Mouse (Mus musculus): Measurements from ENCODE around the gene Stk11.

The Stk11 gene

GRCm38 (mm10) chr10:80115290-80115943, at the start of gene Stk11:
Gene Stk11, plus strand, starts transcription at chr10:80115803.
- peak; percentile 95 for DNase-seq (ENCODE audit: low spot score)

GRCm38 (mm10) chr10:80069251-80069650, 46.4 kb upstream of the Stk11 start:
- DNase-seq (ENCODE audit: low spot score): no peak

DNA sequence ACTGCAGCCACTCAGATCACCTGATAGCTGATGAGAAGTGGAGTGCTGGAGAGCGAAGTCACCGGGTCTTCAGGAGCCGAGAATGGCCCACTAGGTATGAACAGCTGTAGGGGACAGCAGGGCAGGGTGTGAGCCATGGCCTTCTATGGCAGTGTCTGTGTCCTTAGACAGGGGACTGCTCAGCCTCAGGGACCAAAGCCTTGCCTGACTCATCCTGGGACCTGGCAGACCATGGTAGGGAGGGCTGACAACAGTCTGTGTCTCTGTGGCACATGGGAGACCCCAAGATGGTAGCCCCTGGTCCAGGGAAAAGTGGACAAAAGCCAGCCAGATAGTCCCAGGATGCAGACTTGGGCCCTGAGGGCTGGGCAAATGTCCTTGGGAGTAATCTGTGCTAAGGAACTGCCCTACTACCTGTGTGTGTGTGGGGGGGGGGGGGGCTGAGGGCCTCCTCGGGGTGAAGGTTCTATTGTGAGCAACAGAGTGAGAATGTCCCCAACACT, 45.6 kb upstream of the Stk11 start:
- DNase-seq (ENCODE audit: low spot score): no peak

DNA sequence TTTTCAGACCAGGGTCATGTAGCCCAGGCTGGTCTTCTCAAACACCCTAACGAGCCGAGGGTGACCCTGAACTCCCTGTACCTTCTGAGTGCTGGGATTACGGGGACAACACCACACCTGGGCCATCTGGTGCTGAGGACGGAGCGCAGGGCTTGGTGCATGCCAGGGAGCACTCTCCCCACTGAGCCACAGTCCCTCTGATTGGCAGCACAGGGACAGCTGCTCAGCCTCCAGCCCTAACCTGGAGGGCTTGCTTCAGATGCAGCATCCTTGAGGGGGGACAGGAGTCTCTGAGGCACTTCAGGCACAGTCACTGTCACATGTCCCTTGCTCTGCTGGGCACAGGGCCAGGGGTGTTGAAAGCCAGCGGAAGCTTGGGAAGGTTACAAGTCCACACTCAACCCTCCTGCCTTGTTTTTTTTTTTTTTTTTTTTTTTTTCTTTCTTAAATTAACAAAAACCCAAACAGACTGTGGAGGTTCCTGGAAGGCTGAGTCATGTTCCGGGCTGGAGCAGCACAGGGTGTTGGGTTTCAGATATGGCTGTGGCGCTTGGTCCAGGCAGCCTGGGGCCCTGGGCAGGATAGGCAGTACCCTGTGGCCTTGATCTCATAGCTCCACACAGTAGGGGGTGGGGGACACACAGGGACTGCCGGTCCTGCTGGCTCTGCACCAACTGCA, 44.6 kb upstream of the Stk11 start:
- peak; percentile 40 for DNase-seq (ENCODE audit: low spot score)

GRCm38 (mm10) chr10:80071516-80071900, 44.1 kb upstream of the Stk11 start:
- no peak for DNase-seq (ENCODE audit: low spot score)

DNA sequence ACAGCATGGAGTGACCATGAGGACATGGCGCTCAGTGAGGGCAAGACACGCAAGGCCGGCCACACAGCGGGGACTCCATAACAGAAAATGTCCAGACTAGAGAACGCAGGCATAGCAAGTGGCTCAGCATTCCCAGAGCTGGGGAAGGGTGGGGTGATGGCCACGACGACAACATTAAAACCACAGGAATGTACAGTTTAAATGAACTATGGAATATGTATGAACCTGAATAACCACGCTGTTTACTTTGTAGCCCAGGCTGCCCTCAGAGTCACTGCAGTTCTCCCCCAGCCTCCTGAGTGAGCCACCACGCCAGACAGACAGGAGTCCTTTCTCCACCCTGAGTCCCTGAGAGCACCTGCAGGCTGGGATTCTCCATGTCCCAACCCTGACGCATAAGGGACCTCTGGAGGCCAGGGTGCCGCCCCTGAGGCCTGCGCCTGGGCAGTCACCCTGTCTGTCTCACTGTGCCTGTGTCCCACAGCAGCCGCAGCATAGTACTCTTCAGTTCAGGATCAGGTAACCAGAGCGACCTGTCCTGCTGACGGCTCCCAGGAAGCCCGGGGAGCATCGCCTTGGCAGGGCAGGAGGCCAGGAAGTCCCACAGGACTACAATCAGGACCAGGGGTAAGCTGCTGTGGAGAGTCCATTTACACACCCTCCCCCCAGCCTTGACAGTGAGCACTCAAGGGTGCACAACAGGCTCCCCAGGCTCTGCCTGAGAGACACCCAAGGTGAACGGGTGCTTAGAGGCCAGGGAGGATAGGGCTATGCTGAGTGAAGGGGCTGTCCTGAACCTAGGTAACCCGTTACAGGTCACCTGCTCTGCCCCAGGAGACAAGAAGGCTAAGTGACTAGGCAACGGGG, 42.7 kb upstream of the Stk11 start:
- no peak for DNase-seq (ENCODE audit: low spot score)

DNA sequence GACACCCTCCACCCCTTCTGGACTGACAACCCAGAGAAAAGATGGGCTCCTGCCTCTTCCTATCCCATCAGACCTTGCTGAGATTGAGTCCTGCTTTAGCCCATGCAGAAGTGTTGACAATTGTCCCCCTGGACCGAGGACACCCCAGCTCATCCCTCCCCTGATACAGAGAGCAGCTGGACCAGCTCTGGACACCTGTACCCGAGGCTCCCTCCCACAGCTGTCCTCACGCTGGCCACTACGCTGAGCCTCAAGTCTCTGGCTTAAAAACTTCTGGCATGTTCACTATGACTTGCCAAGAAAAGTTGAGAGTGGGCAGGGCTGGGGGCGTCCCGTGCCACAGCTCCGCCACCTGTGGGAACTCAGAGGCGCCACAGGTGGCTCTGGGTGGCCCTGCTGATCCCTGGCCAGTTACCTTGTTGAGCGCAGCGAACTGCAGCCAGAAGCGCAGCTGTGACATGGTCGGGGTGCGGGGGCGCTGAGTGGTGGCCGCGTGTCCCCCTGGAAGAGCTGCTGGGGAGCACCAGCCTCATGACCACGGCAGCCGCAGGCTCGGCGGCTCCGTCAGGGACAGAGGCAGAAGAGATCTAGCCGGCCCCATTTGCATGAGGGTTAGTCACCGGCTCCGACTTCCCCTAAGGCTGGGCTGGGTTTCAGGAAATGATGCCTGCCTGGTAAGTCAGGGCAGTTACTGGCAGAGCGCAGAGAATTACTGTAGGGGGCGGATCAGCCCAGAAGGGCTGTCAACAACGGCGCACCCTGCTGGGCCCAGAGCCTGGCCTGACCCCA, 40.6 kb upstream of the Stk11 start:
- DNase-seq (ENCODE audit: low spot score): peak; percentile 66

DNA sequence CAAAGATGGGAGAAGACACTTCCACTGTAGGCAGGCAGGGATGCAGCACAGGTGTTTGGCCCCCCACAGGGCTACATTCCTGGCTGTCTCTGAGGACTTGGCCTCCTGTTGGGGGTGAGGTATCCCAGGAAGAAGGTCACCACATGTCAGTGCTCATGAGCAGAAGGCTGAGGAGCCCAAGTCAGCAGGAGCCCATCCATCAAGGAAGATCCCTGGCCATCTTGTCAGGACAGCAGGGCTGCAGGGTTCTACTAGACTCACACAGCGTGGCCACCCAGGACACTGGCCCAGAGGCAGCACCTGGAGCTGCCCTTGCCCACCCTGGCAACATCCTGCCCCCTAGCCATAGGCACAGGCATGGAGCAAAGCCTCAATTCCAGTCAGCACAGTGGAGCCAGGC, 39.7 kb upstream of the Stk11 start:
- no peak for DNase-seq (ENCODE audit: low spot score)

DNA sequence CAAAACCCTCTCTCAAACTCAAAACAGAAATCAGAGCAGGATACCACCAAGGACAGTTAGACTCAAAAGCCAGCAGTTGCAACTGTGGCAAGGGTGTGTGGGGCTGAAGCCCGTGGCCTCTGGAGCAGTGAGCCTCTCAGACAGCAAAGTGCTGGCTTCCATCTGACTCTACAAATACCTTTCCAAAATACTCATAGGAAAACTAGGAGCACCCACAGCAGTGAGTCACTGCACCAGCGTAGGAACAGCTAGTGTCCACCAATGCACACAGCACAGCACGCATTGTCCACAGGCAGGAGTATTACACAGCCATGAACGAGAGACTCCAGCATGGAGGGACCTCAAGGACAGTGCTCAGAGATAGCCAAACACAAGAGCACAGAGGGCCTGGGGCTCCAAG, 39.2 kb upstream of the Stk11 start:
- DNase-seq (ENCODE audit: low spot score): no peak

GRCm38 (mm10) chr10:80077312-80077711, 38.3 kb upstream of the Stk11 start:
- no peak for DNase-seq (ENCODE audit: low spot score)

DNA sequence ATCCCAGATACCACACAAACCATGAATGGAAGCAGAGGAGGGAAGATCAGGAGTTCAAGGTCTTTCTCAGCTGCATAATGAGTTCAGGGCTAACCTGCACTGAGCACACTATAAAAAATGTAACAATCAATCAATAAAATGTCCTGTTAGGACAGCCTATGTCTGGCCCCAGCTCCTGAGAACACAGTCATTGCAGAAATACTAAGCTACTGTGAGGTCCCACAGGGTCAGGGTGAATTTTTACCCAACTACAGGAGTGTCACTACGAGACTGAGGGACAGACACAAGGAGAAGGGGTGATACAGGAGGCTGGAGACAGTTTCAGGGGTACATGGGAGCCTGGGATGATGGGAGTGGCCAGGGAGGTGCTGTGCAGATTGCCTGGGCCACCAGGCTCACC, 37.2 kb upstream of the Stk11 start:
- no peak for DNase-seq (ENCODE audit: low spot score)

GRCm38 (mm10) chr10:80080396-80081070, 35.1 kb upstream of the Stk11 start:
- DNase-seq (ENCODE audit: low spot score): peak; percentile 70

DNA sequence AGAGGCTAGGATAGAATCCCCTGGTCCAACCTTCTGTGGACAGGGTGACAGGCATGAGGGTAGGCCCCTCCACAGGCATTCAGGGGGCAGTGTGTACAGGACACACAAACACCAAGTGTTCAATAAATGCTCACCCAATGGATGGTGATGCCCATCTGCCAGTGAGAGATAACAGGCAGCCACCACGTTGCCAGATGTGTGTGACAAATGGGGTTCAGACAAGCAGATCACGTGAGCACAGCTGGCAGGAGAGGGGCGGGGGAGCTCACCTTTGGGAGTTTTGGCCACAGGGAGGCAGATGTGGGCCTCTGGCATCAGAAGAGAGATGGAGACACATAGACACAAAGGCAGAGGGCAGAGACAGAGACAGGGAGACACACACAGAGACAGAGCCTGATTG, 34.5 kb upstream of the Stk11 start:
- peak; percentile 73 for DNase-seq (ENCODE audit: low spot score)

GRCm38 (mm10) chr10:80084817-80085487, 30.7 kb upstream of the Stk11 start:
- DNase-seq (ENCODE audit: low spot score): no peak

DNA sequence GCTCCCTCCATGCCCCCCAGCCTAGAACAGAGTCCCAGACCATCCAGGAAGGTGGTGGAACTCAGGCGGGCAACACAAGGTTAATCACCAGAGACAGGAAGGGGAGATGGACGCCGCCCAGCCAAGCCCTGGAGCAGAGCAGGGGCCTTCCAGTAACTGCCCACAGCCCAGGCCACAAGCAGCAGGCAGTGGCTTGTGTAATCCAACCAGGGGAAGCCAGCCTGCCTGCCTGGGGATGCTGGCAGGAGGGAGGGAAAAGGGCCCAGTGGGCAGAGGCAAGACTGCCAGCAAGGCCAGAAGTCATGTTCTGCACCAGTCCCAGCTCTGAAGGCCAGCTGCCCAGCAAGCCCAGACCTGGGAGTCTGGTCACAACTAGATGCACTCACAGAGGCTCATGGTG, 28.8 kb upstream of the Stk11 start:
- DNase-seq (ENCODE audit: low spot score): no peak

- no peak for DNase-seq (ENCODE audit: low spot score)
Observed at GRCm38 (mm10) chr10:80087483-80087882, 28.1 kb upstream of the Stk11 start.

DNA sequence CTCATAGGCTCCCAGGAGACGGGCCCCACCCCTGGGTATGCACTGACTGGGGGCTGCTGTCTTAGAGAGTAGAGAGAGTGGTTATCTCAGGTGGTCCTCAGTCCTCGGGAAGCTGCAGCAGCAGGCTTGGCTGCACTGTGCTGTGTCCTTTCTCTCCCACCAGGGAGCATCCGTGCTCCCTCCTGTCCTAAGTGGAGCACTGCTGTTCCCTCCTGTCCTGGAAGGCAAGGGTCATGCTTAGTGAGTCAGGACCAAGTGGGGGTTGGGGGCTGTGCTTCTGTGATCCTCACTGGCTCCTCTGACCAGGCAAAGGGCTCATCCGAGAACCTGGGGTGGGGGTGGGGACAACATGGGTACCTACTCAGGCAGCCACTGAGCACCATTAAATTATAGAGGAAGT, 26.5 kb upstream of the Stk11 start:
- DNase-seq (ENCODE audit: low spot score): no peak

- DNase-seq (ENCODE audit: low spot score): no peak
Observed at GRCm38 (mm10) chr10:80091527-80091926, 24.1 kb upstream of the Stk11 start.

DNA sequence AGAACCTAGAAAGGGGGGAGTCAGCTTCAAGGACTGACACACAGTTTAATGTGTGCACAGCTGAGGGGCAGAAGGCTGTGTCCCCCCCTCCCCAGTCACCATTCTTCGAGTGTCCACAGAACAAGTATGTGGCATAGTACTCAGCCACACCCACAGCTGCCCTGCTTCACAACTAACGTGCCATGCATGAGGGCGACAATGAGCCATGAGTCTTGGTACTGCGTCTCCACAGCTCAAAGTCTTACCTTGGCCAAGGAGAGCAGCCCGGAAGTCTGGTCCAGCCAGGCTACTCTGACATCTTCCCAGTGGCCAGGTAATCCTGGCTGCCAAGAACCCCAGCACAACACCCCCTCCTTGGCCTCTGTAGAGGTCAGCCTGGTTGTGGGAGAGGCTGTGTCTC, 22.9 kb upstream of the Stk11 start:
- no peak for DNase-seq (ENCODE audit: low spot score)

GRCm38 (mm10) chr10:80094085-80094484, 21.5 kb upstream of the Stk11 start:
- DNase-seq (ENCODE audit: low spot score): no peak

- DNase-seq (ENCODE audit: low spot score): no peak
Observed at GRCm38 (mm10) chr10:80094684-80095083, 20.9 kb upstream of the Stk11 start.

Measured in spleen, adult 12 weeks (tissue).